Mouse (Mus musculus) hindbrain, embryonic 16.5 days (tissue): Measurements from ENCODE around the gene Nsun2. TPM values are rescaled to one million over a fixed set of nuclear protein-coding genes. Genes with fewer than 3 reads are reported as not detected.
A peak's percentile ranks its signal among the peaks of the same experiment; 100 is the strongest.

Experiments used
- ATAC-seq: fragments of 200-750 bp; cut with Nextera tagmentation; 2 replicates; pipeline ENCODE4 v1.8.0; 2017; ENCODE audit warnings: moderate TSS enrichment, moderate library complexity
- H3K27ac ChIP-seq: fragments of 300-500 bp; sonication (generic); 2 replicates; pipeline ENCODE4 v1.5.1; 2014; ENCODE audit warnings: low read depth, mild to moderate bottlenecking, control low read depth, low read length, moderate library complexity
- H3K27me3 ChIP-seq: fragments of 300-500 bp; sonication (generic); replicated peaks from 2 replicates; pipeline ENCODE4 v1.6.1; 2014; ENCODE audit warnings: low read length; ENCODE audit not compliant: control insufficient read depth, insufficient read depth
- H3K36me3 ChIP-seq: fragments of 300-500 bp; sonication (generic); 2 replicates; pipeline ENCODE4 v1.6.1; 2014; ENCODE audit warnings: mild to moderate bottlenecking, low read length, moderate library complexity, mixed read lengths; ENCODE audit not compliant: control insufficient read depth, insufficient read depth
- H3K4me1 ChIP-seq: fragments of 300-500 bp; sonication (generic); 2 replicates; pipeline ENCODE4 v1.6.1; 2014; ENCODE audit warnings: low read depth, low read length; ENCODE audit not compliant: control insufficient read depth, insufficient read depth
- H3K4me2 ChIP-seq: fragments of 300-500 bp; sonication (generic); 2 replicates; pipeline ENCODE4 v1.6.1; 2014; ENCODE audit warnings: mild to moderate bottlenecking, low read length, control low read depth, moderate library complexity
- H3K4me3 ChIP-seq: fragments of 300-500 bp; sonication (generic); 2 replicates; pipeline ENCODE4 v1.5.1; 2014; ENCODE audit warnings: mild to moderate bottlenecking, low read length, control low read depth, moderate library complexity
- H3K9ac ChIP-seq: fragments of 300-500 bp; sonication (generic); 2 replicates; pipeline ENCODE4 v1.6.1; 2014; ENCODE audit warnings: low read depth, mild to moderate bottlenecking, control low read depth, low read length, moderate library complexity
- H3K9me3 ChIP-seq: fragments of 300-500 bp; sonication (generic); 2 replicates; pipeline ENCODE4 v1.6.1; 2014; ENCODE audit warnings: mild to moderate bottlenecking, low read length, moderate library complexity; ENCODE audit not compliant: control insufficient read depth
- WGBS: fragments of 180-500 bp; shearing (Covaris S2); extraction: QIAGEN DNeasy Blood & Tissue Kit; methylation state at CpG from one replicate; pipeline ENCODE4 v1.1.7; 2014; 5-methylcytosine and 5-hydroxymethylcytosine counted together
- polyA plus RNA-seq: library from polyadenylated mRNA; unstranded; fragments of >200 nt; fragmentation: Nextera tagmentation; extraction: Ambion mirVana; gene quantifications from 2 replicates; pipeline ENCODE4 v1.2.1, GENCODE M21; 2015

Gene Nsun2
- polyA plus RNA-seq = 73.8 and 77.7 TPM in 2 replicates

DNA sequence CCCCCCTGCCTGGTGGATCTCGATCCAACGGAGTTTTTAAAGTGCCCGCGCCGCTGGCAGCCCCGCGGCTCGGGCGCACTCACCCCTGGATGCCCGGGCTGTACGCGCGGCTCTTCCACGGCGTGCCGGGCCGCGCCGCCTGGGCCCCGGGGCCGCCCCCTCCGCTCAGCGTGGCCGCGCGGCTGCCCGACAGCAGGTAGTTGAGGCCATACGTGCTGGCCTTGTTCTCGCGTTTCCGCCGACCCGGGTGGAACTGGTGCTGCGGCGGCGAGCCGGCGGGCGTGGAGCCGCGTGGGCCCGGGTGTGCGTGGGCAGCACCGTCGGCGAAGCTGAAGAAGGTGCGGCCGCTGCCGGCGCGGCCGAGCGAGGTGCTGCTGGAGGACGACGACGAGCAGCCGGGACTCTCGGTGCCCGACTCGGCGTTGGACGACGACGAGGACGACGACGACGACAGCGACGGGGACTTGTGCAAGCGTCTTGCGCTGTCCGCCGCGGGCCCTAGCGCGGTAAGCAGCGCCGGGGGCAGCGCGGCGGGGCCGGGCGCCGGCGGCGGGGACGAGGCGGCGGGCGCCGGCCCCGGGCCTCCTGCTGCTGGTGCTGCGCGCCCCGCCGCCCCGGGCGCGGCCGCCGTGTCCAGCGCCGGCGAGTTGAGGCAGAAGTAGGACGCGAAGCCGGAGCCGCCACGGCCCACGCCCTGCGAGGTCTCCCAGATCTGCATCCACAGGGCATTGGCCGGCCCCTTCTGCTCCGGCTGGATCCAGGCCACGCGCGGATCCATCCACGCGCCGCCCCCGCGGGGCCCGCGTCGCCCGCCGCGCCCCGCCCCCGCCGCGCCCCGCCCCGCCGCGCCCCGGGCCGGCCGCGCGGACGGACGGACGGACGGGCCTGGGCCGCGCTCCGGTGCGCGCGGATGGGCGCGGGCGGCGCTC is at the start of gene Nsun2:
Gene Nsun2, plus strand, starts transcription at position 342 of the 929 bp plus-strand sequence.
- peak; percentile 4 for ATAC-seq
- H3K9ac ChIP-seq = peak within 1 kb of the TSS; percentile 93
- H3K9me3 ChIP-seq = no peaks in the 10 kb centered on the region
- H3K36me3 ChIP-seq = no peaks in the 10 kb centered on the region
- peak within 1 kb of the TSS; percentile 82 for H3K4me3 ChIP-seq
- H3K27me3 ChIP-seq = no peaks in the 10 kb centered on the region
- H3K4me1 ChIP-seq = peaks cover 40% of the 10 kb centered on the region
- peak within 1 kb of the TSS; percentile 99 for H3K4me2 ChIP-seq
- WGBS = under 1% methylated on average over 83 of the region's 155 CpGs
- H3K27ac ChIP-seq = peak within 1 kb of the TSS; percentile 98

DNA sequence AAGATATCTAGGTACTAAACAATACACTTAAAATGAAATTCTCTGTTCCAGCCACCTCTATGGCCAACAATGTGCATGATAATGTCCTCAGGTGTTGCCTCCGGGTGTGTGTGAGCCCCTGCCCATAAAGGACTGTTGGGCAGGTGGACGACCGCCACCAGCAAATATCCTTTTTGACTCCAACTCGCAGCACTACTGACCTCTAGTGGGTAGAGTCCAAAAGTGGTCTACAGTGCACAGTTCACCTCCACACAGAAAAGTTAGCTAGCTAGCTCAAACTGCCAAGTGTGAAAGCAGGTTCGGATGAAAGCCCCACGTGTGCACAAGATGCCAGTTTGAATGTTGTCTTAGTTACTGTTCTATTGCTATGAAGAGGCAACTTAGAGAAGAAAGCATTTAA is 48.2 kb upstream of the Nsun2 start:
- no peak overlapping the region for H3K4me2 ChIP-seq
- ATAC-seq = peak; percentile 32; the same call in 1 of the 2 replicates
- WGBS = 12% methylated on average over 6 of the region's 6 CpGs
- no peak overlapping the region for H3K27ac ChIP-seq
- no peaks in the 10 kb centered on the region for H3K9me3 ChIP-seq
- H3K4me1 ChIP-seq = peaks cover 18% of the 10 kb centered on the region
- H3K9ac ChIP-seq = no peak overlapping the region
- H3K4me3 ChIP-seq = no peak overlapping the region
- peaks cover 7% of the 10 kb centered on the region for H3K27me3 ChIP-seq
- no peaks in the 10 kb centered on the region for H3K36me3 ChIP-seq

- Histone ChIP-seq H3K9ac (no peak overlapping the region), H3K27ac (no peak overlapping the region), H3K4me3 (no peak overlapping the region), H3K9me3 (no peaks in the 10 kb centered on the region), H3K36me3 (no peaks in the 10 kb centered on the region), H3K4me1 (peaks cover 17% of the 10 kb centered on the region), H3K27me3 (peaks cover 7% of the 10 kb centered on the region), H3K4me2 (no peak overlapping the region)
- ATAC-seq = no peak
- WGBS = 71% methylated on average over 7 of the region's 7 CpGs
These were observed 47.7 kb upstream of the Nsun2 start for GRCm38 (mm10) chr13:69485833-69486232.

DNA sequence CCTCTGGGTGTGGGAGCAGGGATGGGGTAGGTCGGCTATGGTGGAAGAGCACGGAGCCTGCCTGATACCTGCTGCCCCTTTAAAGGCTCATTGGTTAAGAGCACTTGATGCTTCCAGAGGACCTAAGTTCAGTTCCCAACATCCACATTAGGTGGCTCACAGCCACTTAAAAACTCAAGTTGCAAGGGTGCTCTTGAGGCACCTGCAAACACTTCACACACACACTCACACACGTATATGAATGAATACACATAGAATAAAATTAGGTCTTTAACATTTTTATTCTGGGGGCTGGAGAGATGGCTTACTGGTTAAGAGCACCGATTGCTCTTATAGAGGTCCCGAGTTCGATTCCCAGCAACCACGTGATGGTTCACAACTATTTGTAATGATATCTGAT is 46.4 kb upstream of the Nsun2 start:
- Histone ChIP-seq H3K27me3 (peaks cover 7% of the 10 kb centered on the region), H3K4me3 (no peak overlapping the region), H3K36me3 (no peaks in the 10 kb centered on the region), H3K9me3 (no peaks in the 10 kb centered on the region), H3K9ac (no peak overlapping the region), H3K27ac (no peak overlapping the region), H3K4me2 (no peak overlapping the region), H3K4me1 (peaks cover 4% of the 10 kb centered on the region)
- ATAC-seq = no peak
- WGBS = 88% methylated on average over 7 of the region's 7 CpGs

DNA sequence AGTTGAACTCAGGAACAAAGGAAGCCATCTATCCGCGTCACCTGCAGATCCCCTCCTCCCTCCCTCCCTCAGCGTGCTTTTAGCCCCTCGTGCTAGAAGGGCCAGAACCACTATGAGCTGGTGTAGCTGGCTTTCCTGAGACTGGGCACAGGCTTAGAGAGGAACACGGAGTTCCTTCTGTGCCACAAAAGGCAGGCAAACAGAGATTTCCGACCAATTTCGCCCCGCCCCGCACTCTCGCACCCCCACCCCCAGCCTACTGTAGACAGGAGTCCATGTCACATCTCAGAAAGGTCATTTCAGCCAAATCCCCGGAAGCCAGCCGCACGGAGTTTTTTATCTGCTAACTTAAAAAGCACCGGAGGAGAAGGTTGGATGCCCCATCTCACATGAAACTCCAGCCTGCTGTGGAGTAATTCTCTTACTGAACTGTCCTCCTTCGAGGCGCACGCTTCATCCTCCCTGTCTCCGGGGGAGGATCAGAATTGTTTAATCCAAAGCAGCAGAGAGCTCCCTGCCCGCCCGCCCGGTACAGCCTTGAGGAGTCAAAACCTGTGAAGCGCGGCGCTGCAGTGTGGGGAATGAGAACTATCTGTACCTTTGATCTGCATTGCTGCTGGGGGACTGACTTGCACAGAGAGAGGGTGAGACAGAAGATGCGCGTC is 45.8 kb upstream of the Nsun2 start:
- ATAC-seq = peak; percentile 29
- Histone ChIP-seq H3K27ac (no peak overlapping the region), H3K36me3 (no peaks in the 10 kb centered on the region), H3K9ac (peak overlapping the region; percentile 2; the same call in 1 of the 2 replicates), H3K4me3 (peak overlapping the region; percentile 19; the same call in 1 of the 2 replicates), H3K27me3 (peaks cover 7% of the 10 kb centered on the region), H3K4me2 (peak overlapping the region; percentile 49), H3K9me3 (no peaks in the 10 kb centered on the region), H3K4me1 (peaks cover 3% of the 10 kb centered on the region; the same call in 1 of the 2 replicates)
- WGBS = 2% methylated on average over 26 of the region's 26 CpGs

DNA sequence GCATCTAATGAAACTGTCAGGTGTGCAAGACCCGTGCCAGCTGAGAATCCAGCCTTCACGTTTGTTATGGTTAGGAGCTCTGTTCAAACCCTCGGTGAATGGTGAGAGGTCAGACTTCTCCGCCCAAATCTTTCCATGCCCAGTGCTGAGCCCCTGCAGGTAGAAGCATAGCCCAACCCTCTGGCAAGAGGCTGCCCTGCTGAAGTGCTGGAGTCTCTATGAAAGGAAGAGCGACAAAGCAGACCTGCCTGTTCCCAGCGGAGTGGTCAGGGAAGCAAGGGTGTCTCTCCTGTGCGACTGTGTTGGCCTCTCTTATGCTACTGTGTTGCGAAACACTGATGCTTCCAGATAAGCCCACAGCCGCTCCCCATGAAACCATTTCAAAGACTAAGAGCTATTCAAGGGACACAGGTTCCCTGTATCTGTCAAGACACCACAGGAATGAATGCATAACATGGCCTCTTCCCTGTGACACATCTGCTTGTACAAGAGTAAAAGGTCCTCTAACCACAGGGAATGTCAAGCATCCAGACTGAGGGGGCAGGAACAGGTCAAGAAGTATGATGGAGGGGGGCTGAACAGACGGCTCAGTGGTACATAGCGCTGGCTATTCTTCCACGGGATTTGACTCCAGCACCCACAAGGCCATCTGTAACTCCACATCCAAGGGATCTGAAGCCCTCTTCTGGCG is 44.8 kb upstream of the Nsun2 start:
- peak overlapping the region; percentile 49 for H3K4me2 ChIP-seq
- no peak for ATAC-seq
- 35% methylated on average over 13 of the region's 13 CpGs for WGBS
- H3K9ac ChIP-seq = no peak overlapping the region
- no peaks in the 10 kb centered on the region for H3K36me3 ChIP-seq
- no peak overlapping the region for H3K27ac ChIP-seq
- peaks cover 4% of the 10 kb centered on the region for H3K27me3 ChIP-seq
- H3K9me3 ChIP-seq = no peaks in the 10 kb centered on the region
- H3K4me3 ChIP-seq = no peak overlapping the region
- H3K4me1 ChIP-seq = peaks cover 3% of the 10 kb centered on the region; the same call in 1 of the 2 replicates

- Histone ChIP-seq H3K27me3 (peaks cover 4% of the 10 kb centered on the region), H3K4me2 (no peak overlapping the region), H3K9me3 (no peaks in the 10 kb centered on the region), H3K36me3 (no peaks in the 10 kb centered on the region), H3K4me3 (no peak overlapping the region), H3K27ac (no peak overlapping the region), H3K4me1 (peaks cover 3% of the 10 kb centered on the region; the same call in 1 of the 2 replicates), H3K9ac (no peak overlapping the region)
- WGBS = 87% methylated on average over 9 of the region's 9 CpGs
- no peak for ATAC-seq
These were observed 43.8 kb upstream of the Nsun2 start for GRCm38 (mm10) chr13:69489777-69490176.

GRCm38 (mm10) chr13:69492876-69493463 is 40.6 kb upstream of the Nsun2 start:
- H3K9ac ChIP-seq = no peak overlapping the region
- H3K27ac ChIP-seq = no peak overlapping the region
- H3K36me3 ChIP-seq = peaks cover 10% of the 10 kb centered on the region
- H3K9me3 ChIP-seq = no peaks in the 10 kb centered on the region
- H3K4me3 ChIP-seq = no peak overlapping the region
- 25% methylated on average over 7 of the region's 7 CpGs for WGBS
- H3K4me1 ChIP-seq = peaks cover 3% of the 10 kb centered on the region; the same call in 1 of the 2 replicates
- H3K27me3 ChIP-seq = peaks cover 4% of the 10 kb centered on the region
- no peak for ATAC-seq
- H3K4me2 ChIP-seq = no peak overlapping the region
